Mouse (Mus musculus) MEL (cell line): ENCODE results near the gene Spry2. TPM values are rescaled to one million over a fixed set of nuclear protein-coding genes. Genes with fewer than 3 reads are reported as not detected.

Source experiments
- DNase-seq: peaks from one replicate; pipeline ENCODE4 v3.0.0; 2011; ENCODE audit warnings: low read depth, low spot score
- H3K27ac ChIP-seq: 2 replicates; pipeline ENCODE4 v1.5.1; 2012; ENCODE audit warnings: low read depth, mild to moderate bottlenecking, control low read depth, low read length, moderate library complexity; ENCODE audit not compliant: control insufficient read depth
- H3K27me3 ChIP-seq, 2 experiments: fragments of 150-350 bp in 1 of 2; sonication (generic) in 1 of 2; 2 replicates each; pipeline ENCODE4 v1.6.1; 2012; ENCODE audit warnings: low read length in 2 of 2, mild to moderate bottlenecking in 2 of 2, improper control_type of control experiment in 1 of 2, moderate library complexity in 1 of 2; ENCODE audit not compliant: insufficient read depth in 2 of 2, control insufficient read depth in 1 of 2
- H3K36me3 ChIP-seq, 2 experiments: 2 replicates each; pipeline ENCODE4 v1.6.1; 2012 to 2014; ENCODE audit warnings: low read length in 2 of 2, improper control_type of control experiment in 1 of 2, inconsistent platforms in 1 of 2, mild to moderate bottlenecking in 1 of 2; ENCODE audit not compliant: insufficient read depth in 2 of 2, control insufficient read depth in 1 of 2
- H3K4me1 ChIP-seq, 2 experiments: fragments of 150-350 bp in 1 of 2; sonication (generic) in 1 of 2; 2 replicates each; pipeline ENCODE4 v1.6.1; 2012; ENCODE audit warnings: low read length in 2 of 2, improper control_type of control experiment in 1 of 2, mild to moderate bottlenecking in 1 of 2; ENCODE audit not compliant: insufficient read depth in 2 of 2, control insufficient read depth in 1 of 2
- H3K4me3 ChIP-seq, 2 experiments: fragments of 150-350 bp in 1 of 2; sonication (generic) in 1 of 2; 2 replicates each; pipeline ENCODE4 v1.5.1; 2012; ENCODE audit warnings: low read depth in 2 of 2, low read length in 2 of 2, mild to moderate bottlenecking in 2 of 2, moderate library complexity in 2 of 2, control low read depth in 1 of 2, improper control_type of control experiment in 1 of 2; ENCODE audit not compliant: control insufficient read depth in 1 of 2, insufficient read depth in 1 of 2
- H3K79me2 ChIP-seq: 2 replicates; pipeline ENCODE4 v1.6.1; 2012; ENCODE audit warnings: mild to moderate bottlenecking, low read length, moderate library complexity; ENCODE audit not compliant: control insufficient read depth, poor library complexity, insufficient read depth
- H3K9ac ChIP-seq: 2 replicates; pipeline ENCODE4 v1.6.1; 2012; ENCODE audit warnings: low read depth, mild to moderate bottlenecking, control low read depth, low read length, moderate library complexity; ENCODE audit not compliant: control insufficient read depth, poor library complexity, severe bottlenecking
- H3K9me3 ChIP-seq: fragments of 150-350 bp; sonication (generic); replicated peaks from 2 replicates; pipeline ENCODE4 v1.6.1; 2012; ENCODE audit warnings: mild to moderate bottlenecking, low read length, improper control_type of control experiment, moderate library complexity; ENCODE audit not compliant: insufficient read depth
- CHD1 ChIP-seq: IDR thresholded peaks from 2 replicates; pipeline ENCODE4 v1.6.1; 2012; ENCODE audit warnings: low read depth, mild to moderate bottlenecking, inconsistent platforms, low read length, improper control_type of control experiment
- CHD2 ChIP-seq: IDR thresholded peaks from 2 replicates; pipeline ENCODE4 v1.6.1; 2011; ENCODE audit warnings: low read length, improper control_type of control experiment
- CTCF ChIP-seq, 3 experiments: IDR thresholded peaks in 2 of 3; conservative IDR thresholded peaks in 1 of 3; 2 replicates each; pipeline ENCODE4 v1.5.1; 2011 to 2012; ENCODE audit warnings: low read length in 3 of 3, low read depth in 2 of 3, mild to moderate bottlenecking in 2 of 3, improper control_type of control experiment in 1 of 3, inconsistent platforms in 1 of 3, mixed read lengths in 1 of 3, moderate library complexity in 1 of 3; ENCODE audit not compliant: control insufficient read depth in 1 of 3, insufficient read depth in 1 of 3, poor library complexity in 1 of 3, severe bottlenecking in 1 of 3
- E2F4 ChIP-seq: IDR thresholded peaks from 2 replicates; pipeline ENCODE4 v1.6.1; 2011; ENCODE audit warnings: low read depth, low read length, improper control_type of control experiment, borderline replicate concordance
- EP300 ChIP-seq, 2 experiments: IDR thresholded peaks; 2 replicates each; pipeline ENCODE4 v1.6.1; 2011; ENCODE audit warnings: improper control_type of control experiment in 2 of 2, low read length in 2 of 2, low read depth in 1 of 2, mild to moderate bottlenecking in 1 of 2
- GATA1 ChIP-seq: IDR thresholded peaks from 2 replicates; pipeline ENCODE4 v1.6.1; 2011; ENCODE audit warnings: low read depth, low read length, improper control_type of control experiment
- HCFC1 ChIP-seq: IDR thresholded peaks from 2 replicates; pipeline ENCODE4 v1.6.1; 2012; ENCODE audit warnings: low read depth, mild to moderate bottlenecking, inconsistent platforms, low read length, improper control_type of control experiment, moderate library complexity
- JUND ChIP-seq: IDR thresholded peaks from 2 replicates; pipeline ENCODE4 v1.6.1; 2011; ENCODE audit warnings: low read depth, mild to moderate bottlenecking, improper control_type of control experiment, low read length
- MAZ ChIP-seq: IDR thresholded peaks from 2 replicates; pipeline ENCODE4 v1.6.1; 2012; ENCODE audit warnings: low read depth, mild to moderate bottlenecking, inconsistent platforms, low read length, improper control_type of control experiment
- MYB ChIP-seq: IDR thresholded peaks from 2 replicates; pipeline ENCODE4 v1.6.1; 2011; ENCODE audit warnings: mild to moderate bottlenecking, low read depth, low read length, improper control_type of control experiment
- SIN3A ChIP-seq: IDR thresholded peaks from 2 replicates; pipeline ENCODE4 v1.6.1; 2012; ENCODE audit warnings: low read length, improper control_type of control experiment, inconsistent platforms
- TCF12 ChIP-seq: IDR thresholded peaks from 2 replicates; pipeline ENCODE4 v1.6.1; 2014; ENCODE audit warnings: low read depth, mild to moderate bottlenecking, inconsistent platforms, low read length, improper control_type of control experiment, moderate library complexity
- USF1 ChIP-seq: IDR thresholded peaks from 2 replicates; pipeline ENCODE4 v1.6.1; 2014; ENCODE audit warnings: low read depth, mild to moderate bottlenecking, inconsistent platforms, low read length, improper control_type of control experiment, moderate library complexity
- ZKSCAN1 ChIP-seq: IDR thresholded peaks from 2 replicates; pipeline ENCODE4 v1.6.1; 2012; ENCODE audit warnings: low read depth, mild to moderate bottlenecking, inconsistent platforms, low read length, improper control_type of control experiment, moderate library complexity
- ZMIZ1 ChIP-seq: IDR thresholded peaks from 2 replicates; pipeline ENCODE4 v1.6.1; 2012; ENCODE audit warnings: low read depth, mild to moderate bottlenecking, inconsistent platforms, low read length, improper control_type of control experiment, moderate library complexity
- polyA plus RNA-seq, 2 experiments: library from polyadenylated mRNA; stranded (reverse) in 1 of 2; unstranded in 1 of 2; fragments of >175 nt in 1 of 2; fragments of >200 nt in 1 of 2; gene quantifications; 2 replicates each; pipeline versions ENCODE4 v1.2.1 to v1.2.4; 2012; ENCODE audit warnings: low replicate concordance in 2 of 2, low read depth in 1 of 2; ENCODE audit not compliant: insufficient read length in 2 of 2, insufficient read depth in 1 of 2, missing spikeins in 1 of 2
- total RNA-seq: library from RNA; depleted of rRNA; stranded (reverse); fragments of 300-350 nt; gene quantifications from 2 replicates; pipeline ENCODE4 v1.2.3, GENCODE M21; 2012

The Spry2 gene
- total and polyA plus RNA-seq, 3 experiments = 0.07 TPM; not detected in 2

GRCm38 (mm10) chr14:105921217-105921695 is 24.6 kb upstream of the Spry2 start:
- H3K4me3 ChIP-seq = no peak overlapping the region
- no peaks in the 10 kb centered on the region for H3K79me2 ChIP-seq
- no peaks in the 10 kb centered on the region for H3K9me3 ChIP-seq
- no peaks in the 10 kb centered on the region for H3K27me3 ChIP-seq
- no peak for DNase-seq
- peaks cover 0 to 6% of the 10 kb centered on the region in 2 experiments; a peak in 2 of 4 replicates for H3K36me3 ChIP-seq
- no peak overlapping the region for H3K27ac ChIP-seq
- H3K9ac ChIP-seq = no peak overlapping the region
- peaks cover 0 to 5% of the 10 kb centered on the region in 2 experiments; a peak in 2 of 4 replicates for H3K4me1 ChIP-seq
- TF ChIP-seq CHD1 = no peak
- TF ChIP-seq MYB = no peak
- TF ChIP-seq CHD2 = no peak
- no peak for TF ChIP-seq TCF12
- TF ChIP-seq ZKSCAN1 = no peak
- no peak for TF ChIP-seq JUND
- no peak for TF ChIP-seq MAZ
- no peak for TF ChIP-seq GATA1
- TF ChIP-seq USF1 = no peak
- no peak for TF ChIP-seq SIN3A
- TF ChIP-seq CTCF (IDR thresholded peaks at IDR 0.05 in 2 of 3, conservative IDR thresholded peaks at IDR 0.05 in 1 of 3; ENCODE audit: control insufficient read depth in 1 of 3, insufficient read depth in 1 of 3, low read depth in 2 of 3, low read length in 3 of 3, poor library complexity in 1 of 3, severe bottlenecking in 1 of 3) = no peak
- no peak for TF ChIP-seq E2F4
- TF ChIP-seq, all 39 proteins: peak for 0

- H3K27ac ChIP-seq = no peak overlapping the region
- H3K36me3 ChIP-seq = peaks cover 0 to 6% of the 10 kb centered on the region in 2 experiments; a peak in 2 of 4 replicates
- H3K9ac ChIP-seq = no peak overlapping the region
- no peak for DNase-seq
- no peaks in the 10 kb centered on the region for H3K27me3 ChIP-seq
- no peaks in the 10 kb centered on the region for H3K9me3 ChIP-seq
- H3K4me3 ChIP-seq = no peak overlapping the region
- H3K79me2 ChIP-seq = no peaks in the 10 kb centered on the region
- peaks cover 0 to 5% of the 10 kb centered on the region in 2 experiments; a peak in 2 of 4 replicates for H3K4me1 ChIP-seq
- TF ChIP-seq HCFC1 (no peak), TCF12 (no peak), EP300 (IDR thresholded peaks at IDR 0.05; ENCODE audit: low read depth in 1 of 2, low read length in 2 of 2) (no peak), ZMIZ1 (no peak), E2F4 (no peak)
Observed at GRCm38 (mm10) chr14:105920395-105921216, 24.0 kb upstream of the Spry2 start.
